Mouse (Mus musculus): ENCODE results near the gene Dbn1. TPM values are rescaled to one million over a fixed set of nuclear protein-coding genes. Genes with fewer than 3 reads are reported as not detected.

The Dbn1 gene
- polyA plus RNA-seq, 1 experiment from 2014 or later: 591 TPM

DNA sequence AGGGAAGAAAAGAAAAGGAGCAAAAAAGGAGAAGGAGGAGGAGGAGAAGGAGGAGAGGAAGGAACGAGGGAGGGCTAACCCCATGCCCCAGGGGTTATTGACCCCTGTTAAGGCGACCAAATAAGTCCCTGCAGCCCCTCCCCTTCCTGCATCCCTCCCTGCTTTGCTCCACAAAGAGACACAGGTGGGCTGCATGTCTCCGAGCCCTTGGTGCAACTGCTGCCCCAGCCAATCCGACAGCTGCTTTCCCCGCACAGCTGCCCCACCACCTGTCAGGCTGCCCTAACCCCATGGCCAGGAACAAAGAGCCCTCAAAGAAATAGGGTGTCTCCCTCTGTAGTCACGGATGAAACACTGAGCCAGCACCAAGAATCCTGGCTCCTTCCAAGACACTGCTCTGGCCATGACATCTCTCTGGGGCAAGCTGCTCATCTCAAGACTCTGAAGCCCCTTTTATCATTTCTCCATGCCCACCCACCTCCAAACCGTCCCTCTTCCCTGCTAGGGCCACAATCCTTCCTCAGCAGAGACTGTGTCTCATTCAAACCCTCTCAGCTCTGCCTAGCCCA is 3.3 kb downstream of the Dbn1 start:
- 12% methylated on average over 7 of the region's 7 CpGs for WGBS
- Histone ChIP-seq H3K4me1 (peaks cover 54% of the 10 kb centered on the region), H3K27me3 (no peaks in the 10 kb centered on the region), H3K9me3 (no peaks in the 10 kb centered on the region), H3K27ac (peak overlapping the region; percentile 99), H3K4me3 (replicated peaks) (peak overlapping the region; percentile 98), H3K9ac (peak overlapping the region; percentile 100), H3K4me2 (peak overlapping the region; percentile 75), H3K36me3 (replicated peaks) (peaks cover 41% of the 10 kb centered on the region)
- no peak for ATAC-seq (ENCODE audit: low FRiP score)

DNA sequence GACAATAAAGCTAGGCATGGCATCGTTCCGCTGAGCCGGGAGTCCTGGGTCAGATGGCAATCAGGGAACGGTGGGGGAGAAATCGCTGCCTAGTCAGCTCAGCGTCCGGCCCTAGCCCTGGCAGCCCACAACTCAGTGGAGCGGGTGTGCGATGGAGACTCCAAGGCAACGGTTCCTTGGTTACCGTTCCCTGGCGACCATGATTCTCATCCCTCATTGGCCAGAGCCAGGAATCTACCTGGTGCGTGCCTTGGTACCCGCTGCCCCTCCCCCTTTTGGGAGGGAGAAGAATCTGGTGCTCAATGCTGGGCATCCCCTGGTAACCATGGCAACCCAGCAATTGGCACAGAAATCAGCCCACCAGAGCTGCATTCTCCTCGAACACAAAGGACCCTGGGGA is 4.3 kb downstream of the Dbn1 start:
- Histone ChIP-seq H3K4me2 (peak overlapping the region; percentile 75), H3K27me3 (no peaks in the 10 kb centered on the region), H3K36me3 (replicated peaks) (peaks cover 51% of the 10 kb centered on the region), H3K9me3 (no peaks in the 10 kb centered on the region), H3K4me1 (peaks cover 49% of the 10 kb centered on the region), H3K27ac (peak overlapping the region; percentile 99), H3K4me3 (replicated peaks) (peak overlapping the region; percentile 98), H3K9ac (peak overlapping the region; percentile 100)
- 10% methylated on average over 15 of the region's 15 CpGs for WGBS
- peak; percentile 79 for ATAC-seq (ENCODE audit: low FRiP score)

DNA sequence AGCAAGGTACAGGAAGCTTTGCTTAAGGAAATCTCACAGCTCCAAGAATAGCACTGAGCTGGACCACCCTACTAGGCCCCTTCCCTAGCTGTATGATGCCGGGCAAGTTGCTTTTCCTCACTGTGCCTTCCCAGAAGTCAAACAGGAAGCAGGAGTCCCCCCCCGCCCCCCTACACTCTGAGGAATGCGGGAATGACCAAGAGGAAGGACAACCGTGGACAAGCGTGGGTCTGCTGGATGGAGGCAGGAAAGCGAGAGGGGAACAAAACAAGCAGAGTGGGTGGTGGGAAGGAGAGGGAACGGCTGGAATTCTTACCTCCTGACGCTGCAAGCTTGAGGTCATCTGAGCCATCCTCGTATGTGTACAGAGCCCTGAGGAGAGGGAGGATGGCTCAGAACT is 4.8 kb downstream of the Dbn1 start:
- WGBS: 59% methylated on average over 9 of the region's 9 CpGs
- Histone ChIP-seq H3K36me3 (replicated peaks) (peaks cover 54% of the 10 kb centered on the region), H3K27ac (peak overlapping the region; percentile 99), H3K4me2 (peak overlapping the region; percentile 75), H3K4me3 (replicated peaks) (peak overlapping the region; percentile 98), H3K27me3 (no peaks in the 10 kb centered on the region), H3K9ac (peak overlapping the region; percentile 100), H3K9me3 (no peaks in the 10 kb centered on the region), H3K4me1 (peaks cover 44% of the 10 kb centered on the region)
- ATAC-seq (ENCODE audit: low FRiP score): no peak

DNA sequence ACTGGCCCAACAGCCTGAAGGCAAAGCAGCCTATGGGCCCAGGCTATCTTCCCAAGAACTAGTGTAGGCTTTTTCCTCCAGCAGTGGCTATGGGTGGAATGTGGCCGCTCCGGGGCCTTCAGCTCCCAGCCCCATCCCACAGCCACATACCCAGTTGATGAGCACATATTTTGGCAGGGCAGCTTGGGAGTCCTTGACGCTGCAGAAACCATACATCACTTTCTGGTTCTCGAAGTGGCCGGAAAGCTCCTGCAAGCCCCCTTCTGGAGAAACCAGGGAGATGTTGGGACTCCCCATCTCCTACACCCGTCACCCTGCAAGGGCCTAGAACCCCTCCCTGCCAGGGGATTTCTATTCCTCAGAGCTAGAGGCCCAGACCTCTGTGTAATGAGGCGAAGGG is 5.4 kb downstream of the Dbn1 start:
- 0 out of 2 replicates have a peak overlapping the region, but pooled peaks have one; percentile 100 for H3K9ac ChIP-seq
- no peak overlapping the region for H3K4me3 ChIP-seq (replicated peaks)
- ATAC-seq (ENCODE audit: low FRiP score): no peak
- no peaks in the 10 kb centered on the region for H3K27me3 ChIP-seq
- 87% methylated on average over 7 of the region's 7 CpGs for WGBS
- H3K36me3 ChIP-seq (replicated peaks): peaks cover 59% of the 10 kb centered on the region
- H3K4me1 ChIP-seq: peaks cover 43% of the 10 kb centered on the region
- peak overlapping the region; percentile 75 for H3K4me2 ChIP-seq
- H3K27ac ChIP-seq: peak overlapping the region; percentile 99; the same call in 1 of the 2 replicates
- no peaks in the 10 kb centered on the region for H3K9me3 ChIP-seq

DNA sequence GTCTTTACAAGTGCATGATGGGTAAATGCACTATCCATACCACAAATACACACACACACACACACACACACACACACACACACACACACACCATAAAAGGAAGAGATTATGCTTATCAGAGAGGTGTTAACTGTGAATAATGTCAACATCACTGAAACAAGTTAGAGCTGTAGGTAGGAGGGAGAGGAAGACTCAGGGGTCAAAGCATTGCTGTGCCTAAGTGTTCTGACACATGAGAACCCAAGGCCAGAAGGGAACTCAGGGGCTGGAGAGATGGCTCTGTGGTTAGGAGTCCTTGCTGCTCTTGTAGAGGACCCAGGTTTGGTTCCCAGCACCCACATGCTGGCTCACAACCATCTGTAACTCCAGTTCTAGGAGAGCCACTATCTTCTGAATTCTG is 8.0 kb downstream of the Dbn1 start:
- ATAC-seq (ENCODE audit: low FRiP score): no peak

DNA sequence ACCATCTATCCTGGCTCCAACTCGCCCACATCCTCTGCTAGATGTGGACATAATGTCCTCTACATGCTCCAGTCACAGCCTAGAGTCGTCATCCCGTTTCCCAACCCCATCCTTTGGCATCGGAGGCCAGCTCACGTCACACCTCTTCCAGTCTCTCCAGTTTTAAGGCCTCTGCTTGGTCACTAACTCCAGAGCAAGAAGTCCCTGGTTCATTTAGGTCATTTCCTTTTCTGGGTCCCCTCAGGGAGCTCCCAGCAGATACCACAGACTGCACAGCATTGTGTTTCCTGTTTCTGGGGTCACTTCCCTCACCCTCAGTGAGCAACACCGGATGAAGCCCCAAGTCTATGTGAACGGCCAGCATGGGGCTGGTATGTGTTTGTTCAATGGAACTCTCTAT is 8.9 kb downstream of the Dbn1 start:
- WGBS: 86% methylated on average over 7 of the region's 7 CpGs
- no peak overlapping the region for H3K4me3 ChIP-seq (replicated peaks)
- H3K9ac ChIP-seq: no peak overlapping the region
- peaks cover 41% of the 10 kb centered on the region for H3K4me1 ChIP-seq
- no peaks in the 10 kb centered on the region for H3K9me3 ChIP-seq
- H3K4me2 ChIP-seq: no peak overlapping the region
- H3K27me3 ChIP-seq: no peaks in the 10 kb centered on the region
- ATAC-seq (ENCODE audit: low FRiP score): no peak
- H3K27ac ChIP-seq: 0 out of 2 replicates have a peak overlapping the region, but pooled peaks have one; percentile 31
- H3K36me3 ChIP-seq (replicated peaks): peaks cover 92% of the 10 kb centered on the region

More for the DNA sequence above, 8.0 kb downstream of the Dbn1 start:
- H3K9ac ChIP-seq: no peak overlapping the region
- peak overlapping the region; percentile 1; the same call in 1 of the 2 replicates for H3K27ac ChIP-seq
- H3K36me3 ChIP-seq (replicated peaks): peaks cover 82% of the 10 kb centered on the region
- H3K4me3 ChIP-seq (replicated peaks): no peak overlapping the region
- no peaks in the 10 kb centered on the region for H3K9me3 ChIP-seq
- H3K27me3 ChIP-seq: no peaks in the 10 kb centered on the region
- peaks cover 41% of the 10 kb centered on the region for H3K4me1 ChIP-seq
- H3K4me2 ChIP-seq: no peak overlapping the region

DNA sequence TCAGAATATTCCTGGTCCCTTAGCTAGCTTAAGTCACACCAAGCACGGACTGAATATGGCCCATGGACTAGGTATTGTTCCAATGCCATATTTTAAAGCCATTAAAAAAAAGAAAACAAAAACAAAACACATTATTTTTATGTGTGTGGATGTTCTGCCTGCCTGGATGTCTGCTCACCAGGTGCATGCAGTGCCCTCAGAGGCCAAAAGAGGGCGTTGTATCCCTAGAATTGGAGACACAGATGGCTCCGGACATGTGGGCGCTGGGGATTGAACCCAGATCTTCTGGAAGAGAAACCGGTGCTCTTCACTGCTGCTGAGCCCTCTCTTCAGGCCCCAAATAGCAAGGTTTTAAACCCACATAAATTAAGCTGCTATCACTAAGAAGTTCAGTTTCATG is 9.9 kb downstream of the Dbn1 start:
- Histone ChIP-seq H3K27ac (0 out of 2 replicates have a peak overlapping the region, but pooled peaks have one; percentile 8), H3K9ac (no peak overlapping the region), H3K4me2 (no peak overlapping the region), H3K27me3 (no peaks in the 10 kb centered on the region), H3K36me3 (replicated peaks) (peaks cover 96% of the 10 kb centered on the region), H3K4me1 (peaks cover 41% of the 10 kb centered on the region), H3K9me3 (no peaks in the 10 kb centered on the region), H3K4me3 (replicated peaks) (no peak overlapping the region)
- no peak for ATAC-seq (ENCODE audit: low FRiP score)
- WGBS: 48% methylated on average over 5 of the region's 5 CpGs

DNA sequence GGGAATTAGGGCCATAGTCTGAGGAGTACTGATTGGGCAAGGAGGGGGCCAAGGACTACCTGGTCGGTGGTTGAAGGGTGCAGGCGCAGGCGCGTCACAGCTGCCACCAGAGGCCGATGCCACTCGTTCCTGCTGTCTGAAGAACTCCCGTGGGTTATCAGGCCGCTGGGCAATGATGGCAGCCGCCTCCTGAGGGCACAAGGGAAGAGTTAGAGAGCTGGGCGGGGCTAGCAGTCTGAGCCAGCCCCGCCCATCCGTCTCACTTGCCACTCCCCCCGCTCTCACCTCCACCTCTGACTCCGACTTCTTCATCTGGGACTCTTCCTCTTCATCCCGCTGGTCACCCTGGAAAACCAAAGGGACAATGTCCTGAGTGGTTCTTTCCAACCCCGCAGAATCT is 10.4 kb downstream of the Dbn1 start:
- H3K9ac ChIP-seq: no peak overlapping the region
- no peaks in the 10 kb centered on the region for H3K9me3 ChIP-seq
- no peak overlapping the region for H3K4me2 ChIP-seq
- no peak overlapping the region for H3K4me3 ChIP-seq (replicated peaks)
- H3K4me1 ChIP-seq: peaks cover 41% of the 10 kb centered on the region
- WGBS: 73% methylated on average over 16 of the region's 16 CpGs
- no peak for ATAC-seq (ENCODE audit: low FRiP score)
- peaks cover 91% of the 10 kb centered on the region for H3K36me3 ChIP-seq (replicated peaks)
- H3K27ac ChIP-seq: 0 out of 2 replicates have a peak overlapping the region, but pooled peaks have one; percentile 8
- no peaks in the 10 kb centered on the region for H3K27me3 ChIP-seq

DNA sequence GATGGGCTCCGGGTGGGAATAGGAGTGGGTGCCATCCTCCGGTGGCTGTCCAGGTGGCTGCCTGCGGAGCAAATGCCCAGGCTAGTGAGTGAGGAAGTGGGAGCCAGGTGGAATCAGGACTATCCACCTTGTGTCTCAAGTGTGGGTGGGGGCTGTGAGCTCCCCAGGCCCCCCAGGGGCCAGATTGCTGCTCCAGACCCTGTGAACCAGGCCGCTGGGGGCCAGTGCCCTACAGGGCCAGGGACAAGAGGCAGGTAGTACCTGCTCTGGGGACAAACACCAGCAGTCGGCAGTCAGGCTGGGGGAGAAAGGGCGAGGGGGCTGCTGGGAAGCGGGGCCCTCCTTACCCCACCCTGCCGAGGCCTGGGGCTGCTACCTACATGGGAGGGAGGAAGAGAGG is 11.7 kb downstream of the Dbn1 start:
- H3K9me3 ChIP-seq: no peaks in the 10 kb centered on the region
- H3K27ac ChIP-seq: peak overlapping the region; percentile 57
- H3K4me2 ChIP-seq: no peak overlapping the region
- peaks cover 79% of the 10 kb centered on the region for H3K36me3 ChIP-seq (replicated peaks)
- no peak overlapping the region for H3K9ac ChIP-seq
- ATAC-seq (ENCODE audit: low FRiP score): no peak
- no peak overlapping the region for H3K4me3 ChIP-seq (replicated peaks)
- WGBS: 91% methylated on average over 8 of the region's 8 CpGs
- no peaks in the 10 kb centered on the region for H3K27me3 ChIP-seq
- peaks cover 50% of the 10 kb centered on the region for H3K4me1 ChIP-seq

DNA sequence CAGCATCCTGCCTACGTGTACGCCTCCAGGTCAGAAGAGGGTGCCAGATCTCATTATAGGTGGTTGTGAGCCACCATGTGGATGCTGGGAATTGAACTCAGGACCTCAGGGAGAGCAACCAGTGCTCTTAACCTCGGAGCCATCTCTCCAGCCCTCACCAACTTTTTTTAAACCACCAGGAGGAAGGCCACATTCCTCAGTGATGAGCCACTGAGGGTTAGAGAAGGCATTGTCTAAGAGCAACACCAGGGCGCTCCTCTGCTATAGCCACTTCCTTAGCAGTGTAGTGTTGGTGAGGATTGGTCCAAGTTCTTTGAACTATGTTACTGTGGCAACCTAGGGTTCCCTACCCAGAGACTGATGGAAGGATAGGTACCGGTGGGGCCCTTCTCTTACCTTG is 12.2 kb downstream of the Dbn1 start:
- Histone ChIP-seq H3K4me2 (no peak overlapping the region), H3K9ac (no peak overlapping the region), H3K36me3 (replicated peaks) (peaks cover 74% of the 10 kb centered on the region)

DNA sequence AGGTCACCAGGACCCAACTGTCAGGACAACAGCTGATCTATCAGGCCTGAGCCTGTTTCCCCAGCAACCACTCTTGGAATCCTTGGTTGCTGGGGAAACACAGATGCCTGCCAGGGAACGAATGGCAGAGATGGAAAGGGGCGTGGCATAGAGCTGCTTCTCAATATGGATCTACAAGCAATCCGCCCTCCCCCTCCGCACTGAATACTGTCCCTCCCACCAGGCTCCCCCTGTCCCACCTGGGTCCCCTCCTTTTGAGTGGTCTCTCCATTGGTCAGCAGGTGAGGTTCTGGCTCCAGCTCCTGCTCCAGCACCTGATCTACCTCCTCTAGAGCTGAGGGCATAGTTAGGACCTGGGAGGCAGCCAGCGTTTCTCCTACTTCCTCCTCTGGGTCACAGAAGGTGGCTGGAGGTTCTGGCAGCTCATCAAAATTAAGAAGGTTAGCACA is 13.3 kb downstream of the Dbn1 start:
- H3K27ac ChIP-seq: peak overlapping the region; percentile 82
- H3K36me3 ChIP-seq (replicated peaks): peaks cover 63% of the 10 kb centered on the region
- ATAC-seq (ENCODE audit: low FRiP score): peak; percentile 27
- H3K9me3 ChIP-seq: no peaks in the 10 kb centered on the region
- WGBS: 23% methylated on average over 5 of the region's 5 CpGs
- H3K27me3 ChIP-seq: no peaks in the 10 kb centered on the region
- H3K9ac ChIP-seq: peak overlapping the region; percentile 33; the same call in 1 of the 2 replicates
- H3K4me3 ChIP-seq (replicated peaks): no peak overlapping the region
- peaks cover 66% of the 10 kb centered on the region for H3K4me1 ChIP-seq
- peak overlapping the region; percentile 19 for H3K4me2 ChIP-seq

More for the DNA sequence above, 12.2 kb downstream of the Dbn1 start:
- peak overlapping the region; percentile 82 for H3K27ac ChIP-seq
- no peaks in the 10 kb centered on the region for H3K9me3 ChIP-seq
- H3K4me1 ChIP-seq: peaks cover 55% of the 10 kb centered on the region
- H3K4me3 ChIP-seq (replicated peaks): no peak overlapping the region
- 93% methylated on average over 5 of the region's 5 CpGs for WGBS
- no peak for ATAC-seq (ENCODE audit: low FRiP score)
- H3K27me3 ChIP-seq: no peaks in the 10 kb centered on the region

DNA sequence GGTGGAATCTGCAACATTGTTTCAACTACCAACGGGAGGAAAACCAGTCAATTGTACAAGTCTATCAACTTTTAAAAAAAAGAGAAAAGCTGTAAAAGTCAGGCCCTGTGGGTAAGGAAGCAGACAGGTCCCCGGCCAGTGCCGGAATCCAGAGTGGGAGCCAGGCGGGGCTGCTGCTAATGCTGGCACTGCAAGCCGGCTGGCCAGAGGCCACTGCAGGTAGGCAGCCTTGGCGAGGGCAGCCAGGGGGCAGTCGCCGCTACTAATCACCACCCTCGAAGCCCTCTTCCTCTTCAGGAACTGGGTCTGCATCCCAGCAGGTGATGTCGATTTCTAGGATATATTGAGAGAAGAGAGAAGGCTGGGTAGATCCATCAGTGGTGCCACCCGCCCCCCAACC is 13.9 kb downstream of the Dbn1 start:
- Histone ChIP-seq H3K27ac (peak overlapping the region; percentile 50; the same call in 1 of the 2 replicates), H3K9me3 (no peaks in the 10 kb centered on the region), H3K36me3 (replicated peaks) (peaks cover 56% of the 10 kb centered on the region), H3K4me1 (peaks cover 73% of the 10 kb centered on the region), H3K9ac (no peak overlapping the region), H3K4me3 (replicated peaks) (no peak overlapping the region; the same call in 1 of the 2 replicates), H3K4me2 (peak overlapping the region; percentile 19; the same call in 1 of the 2 replicates), H3K27me3 (no peaks in the 10 kb centered on the region)
- no peak for ATAC-seq (ENCODE audit: low FRiP score)
- 66% methylated on average over 11 of the region's 11 CpGs for WGBS

Data from forebrain, embryonic 12.5 days (tissue).